Mouse (Mus musculus): ENCODE results near the gene Magi2. TPM values are rescaled to one million over a fixed set of nuclear protein-coding genes. Genes with fewer than 3 reads are reported as not detected.

The Magi2 gene
- 1 to 10 TPM in 1 of 2 experiments, under 1 TPM in 1; 0.62 to 1.0 TPM for polyA plus RNA-seq (2012; fragmentation: generic; extraction: Trizol)

DNA sequence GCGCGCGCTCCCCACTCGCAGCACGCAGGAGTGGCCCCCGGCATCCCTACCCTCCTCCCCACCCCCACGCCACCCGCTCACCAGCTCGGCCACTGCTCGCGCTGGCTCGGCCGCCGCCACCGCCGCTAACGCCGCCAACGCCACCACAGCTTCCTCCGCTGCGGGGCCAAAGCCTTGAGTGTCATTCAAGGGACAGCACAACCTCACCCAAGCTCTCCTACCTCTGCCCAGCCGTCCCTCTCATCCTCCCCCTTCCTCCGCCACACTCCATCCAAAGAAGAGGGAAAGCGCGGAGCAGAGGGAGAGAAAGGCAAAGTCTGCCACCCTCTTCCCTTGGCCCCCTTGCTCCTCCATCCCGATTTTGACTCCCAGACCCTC is at the start of gene Magi2:
Gene Magi2 (plus strand): TSS at position 171 of the 378 bp plus-strand sequence.

